Mouse (Mus musculus): Measurements from ENCODE around the gene Rapgef2. TPM values are rescaled to one million over a fixed set of nuclear protein-coding genes. Genes with fewer than 3 reads are reported as not detected.

Gene Rapgef2
- total RNA-seq, 1 experiment from 2014 or later, result 27.2 TPM

DNA sequence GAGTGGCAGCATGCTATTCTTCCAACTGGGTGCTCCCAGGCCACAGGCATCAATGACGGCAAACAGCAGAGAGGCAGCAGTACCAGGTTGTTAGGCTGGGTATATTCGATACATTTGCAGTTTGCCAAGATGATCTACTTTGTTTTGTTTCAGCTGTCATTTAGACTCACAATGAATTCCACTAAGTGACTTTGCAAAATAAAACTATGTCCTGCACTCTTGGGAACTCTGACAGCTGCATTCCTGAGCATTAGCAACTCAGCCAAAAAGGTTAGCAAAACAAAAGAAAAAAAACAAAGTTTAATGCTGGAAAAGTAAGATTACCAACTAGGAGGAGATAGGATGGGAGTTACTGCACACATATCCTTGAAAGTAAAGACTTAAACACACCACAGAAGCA lies 3.3 kb downstream of the Rapgef2 start:
- DNase-seq, result no peak

DNA sequence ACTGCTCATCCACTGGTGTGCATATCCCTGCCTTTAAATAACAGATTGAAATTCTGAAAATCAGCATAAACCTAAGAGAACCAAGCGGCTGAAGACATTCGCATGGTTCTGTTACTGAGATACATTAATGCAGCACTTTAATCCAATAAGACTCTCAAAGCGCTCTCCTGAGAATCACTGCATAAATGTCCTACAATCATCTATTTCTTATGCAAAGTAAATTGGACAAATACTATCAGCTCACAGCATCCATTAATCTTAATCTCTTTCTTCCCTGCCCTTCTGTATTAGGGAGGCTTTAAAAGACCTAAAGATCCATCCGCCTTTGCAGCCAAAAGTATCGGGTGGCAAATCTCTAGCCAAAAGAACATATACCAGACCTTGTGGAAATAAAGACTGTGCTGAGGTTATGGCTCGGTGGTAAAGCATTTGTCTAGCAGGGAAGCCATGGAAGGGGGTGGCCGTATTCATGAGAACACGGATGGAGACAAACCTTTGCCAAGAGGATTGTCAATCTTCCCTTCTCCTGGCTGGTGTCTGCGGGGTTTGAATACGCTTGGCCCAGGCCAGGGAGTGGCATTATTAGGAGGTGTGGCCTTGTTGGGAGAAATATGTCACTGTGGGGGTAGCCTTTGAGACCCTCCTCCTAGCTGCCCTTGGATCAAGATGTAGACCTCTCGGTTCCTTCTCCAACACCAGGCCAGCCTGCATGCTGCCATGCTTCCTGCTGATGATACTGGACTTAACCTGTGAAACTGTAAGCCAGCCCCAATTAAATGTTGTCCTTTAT lies 10.3 kb downstream of the Rapgef2 start:
- no peak for DNase-seq

DNA sequence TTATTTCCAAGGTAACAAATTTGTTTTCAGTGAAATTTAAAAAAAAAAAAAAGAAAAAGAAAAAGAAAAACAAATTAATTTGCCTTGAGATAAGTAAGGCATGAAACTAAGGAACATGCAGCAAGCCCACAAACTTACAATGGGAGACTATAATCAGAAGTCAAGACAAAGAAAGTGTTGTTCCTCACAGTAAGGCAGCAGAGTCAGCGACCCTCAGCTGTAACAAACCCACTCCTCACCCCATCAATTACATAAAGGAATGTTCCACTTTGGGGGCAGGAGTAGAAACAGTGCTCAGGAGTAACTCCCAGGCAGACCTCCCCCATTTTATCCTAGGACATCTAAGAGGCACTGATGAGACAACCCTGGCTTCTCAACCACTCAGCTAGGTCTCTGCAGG lies 13.0 kb downstream of the Rapgef2 start:
- no peak for DNase-seq

DNA sequence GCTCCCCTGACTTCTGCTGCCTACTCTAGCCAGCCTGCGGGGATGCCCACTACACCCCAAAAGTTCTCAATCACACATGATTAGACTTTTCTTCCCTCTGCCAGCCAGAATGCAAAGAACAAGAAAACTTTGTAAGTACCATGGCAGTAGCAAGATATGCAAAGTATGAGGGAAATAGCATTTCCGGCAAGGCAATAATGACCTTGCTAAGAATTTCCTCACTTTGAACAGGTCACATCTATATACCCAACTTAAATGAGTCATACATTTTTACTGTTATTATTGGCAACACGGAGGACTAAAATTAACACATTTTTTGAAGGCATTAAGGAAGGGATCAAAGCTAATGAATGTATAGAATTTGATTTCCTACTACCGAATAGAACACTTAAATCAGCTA lies 13.4 kb downstream of the Rapgef2 start:
- DNase-seq, result no peak

DNA sequence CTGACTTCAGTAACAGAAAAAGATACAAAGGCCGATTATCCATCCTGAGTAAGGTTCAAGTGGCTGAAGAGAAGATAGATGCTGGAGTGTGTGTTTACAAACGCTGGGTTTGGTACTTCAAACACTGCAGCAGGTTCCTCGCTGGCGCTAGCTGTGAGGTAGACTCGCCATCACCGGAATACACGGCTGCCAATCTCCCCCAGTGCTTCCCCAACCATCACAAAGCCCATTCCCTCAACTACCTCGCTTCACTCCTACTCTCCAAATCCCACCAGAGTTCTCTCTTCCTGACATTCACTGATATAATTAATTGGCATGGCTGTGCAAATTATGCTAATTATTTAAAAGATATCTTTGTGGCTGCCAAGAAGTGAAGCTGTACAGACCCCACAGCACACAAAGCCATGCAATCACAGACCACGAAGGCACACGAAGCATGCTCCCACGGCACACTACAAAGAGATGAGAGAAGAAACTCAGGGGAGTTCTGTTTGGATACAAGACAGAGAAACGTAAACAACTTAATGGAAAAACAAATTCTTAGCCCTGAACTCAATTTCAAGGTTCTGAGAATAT lies 15.2 kb downstream of the Rapgef2 start:
- no peak for DNase-seq

DNA sequence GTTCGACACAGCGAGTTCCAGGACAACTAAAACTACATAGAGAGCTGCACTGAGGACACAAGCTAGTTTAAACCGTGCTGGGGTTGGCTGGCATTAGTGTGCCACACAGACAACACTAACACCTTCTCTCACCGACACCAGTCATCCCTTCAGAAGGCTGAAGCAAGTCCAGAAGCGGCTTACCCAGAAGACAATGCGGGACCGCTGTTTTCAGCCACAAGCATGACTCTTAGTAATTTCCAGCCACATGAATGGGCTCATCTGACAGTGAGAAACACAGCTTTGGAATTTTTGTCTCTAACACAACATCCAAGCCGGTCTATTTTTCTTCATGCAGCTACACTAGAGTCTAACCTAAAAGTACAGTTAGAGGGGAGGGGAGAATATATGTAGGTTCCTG lies 16.4 kb downstream of the Rapgef2 start:
- DNase-seq, result no peak

DNA sequence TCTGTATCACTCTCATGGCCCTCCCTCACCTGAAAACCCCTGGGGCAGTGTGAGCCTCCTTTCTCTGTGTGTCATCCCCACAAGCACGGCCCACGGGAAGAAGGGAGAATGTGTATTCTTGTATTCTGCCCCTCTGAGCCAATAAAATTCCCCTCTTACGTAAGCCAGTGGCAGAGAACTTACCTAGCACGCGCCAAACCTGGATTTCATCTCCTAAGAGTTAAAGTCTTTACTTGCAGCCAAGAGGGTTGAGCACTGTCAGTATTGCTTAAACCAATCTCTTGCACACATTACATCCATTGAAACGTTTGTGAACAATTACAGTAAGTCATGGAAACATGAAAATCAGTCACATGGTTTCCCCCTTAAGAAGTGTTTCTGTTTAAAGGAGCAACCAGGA lies 19.3 kb downstream of the Rapgef2 start:
- no peak for DNase-seq

DNA sequence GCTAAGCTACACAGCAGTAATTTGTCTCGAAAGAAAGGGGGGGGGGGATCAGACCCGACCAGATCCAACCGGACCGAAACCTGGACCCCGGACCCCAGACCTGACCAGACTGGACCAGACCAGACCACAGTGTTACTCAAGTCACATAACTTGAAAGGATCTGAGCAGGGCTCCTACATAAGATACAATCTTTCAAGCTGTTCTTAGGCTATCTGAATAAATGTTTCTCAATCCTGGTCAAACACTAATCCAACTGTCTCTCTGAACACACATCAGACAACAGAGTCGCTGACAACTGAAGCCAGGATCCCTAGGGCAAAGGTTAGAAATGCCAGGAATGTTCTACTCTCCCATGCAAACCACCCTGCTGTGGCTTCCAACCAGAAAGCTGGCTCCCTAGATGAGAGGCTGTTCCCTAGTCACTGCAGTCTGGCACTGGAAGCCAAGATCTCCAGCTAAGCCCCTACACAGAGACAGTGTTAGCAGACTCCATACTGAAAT lies 24.5 kb downstream of the Rapgef2 start:
- DNase-seq, result peak; percentile 44

DNA sequence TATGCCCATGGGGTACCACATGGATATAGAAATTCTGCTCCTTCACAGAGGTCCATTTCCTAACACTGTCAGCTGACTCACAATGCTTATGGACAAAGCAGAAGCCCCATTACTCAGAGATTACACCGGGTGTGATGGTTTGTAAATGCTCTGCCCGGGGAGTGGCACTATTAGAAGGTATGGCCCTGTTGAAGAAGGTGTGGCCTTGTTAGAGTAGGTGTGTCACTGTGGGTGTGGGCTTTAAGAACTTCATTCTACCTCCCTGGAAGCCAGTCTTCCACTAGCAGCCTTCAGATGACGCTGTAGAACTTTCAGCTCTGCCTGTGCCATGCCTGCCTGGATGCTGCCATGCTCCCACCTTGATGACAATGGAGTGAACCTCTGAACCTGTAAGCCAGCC lies 32.3 kb downstream of the Rapgef2 start:
- DNase-seq, result no peak

DNA sequence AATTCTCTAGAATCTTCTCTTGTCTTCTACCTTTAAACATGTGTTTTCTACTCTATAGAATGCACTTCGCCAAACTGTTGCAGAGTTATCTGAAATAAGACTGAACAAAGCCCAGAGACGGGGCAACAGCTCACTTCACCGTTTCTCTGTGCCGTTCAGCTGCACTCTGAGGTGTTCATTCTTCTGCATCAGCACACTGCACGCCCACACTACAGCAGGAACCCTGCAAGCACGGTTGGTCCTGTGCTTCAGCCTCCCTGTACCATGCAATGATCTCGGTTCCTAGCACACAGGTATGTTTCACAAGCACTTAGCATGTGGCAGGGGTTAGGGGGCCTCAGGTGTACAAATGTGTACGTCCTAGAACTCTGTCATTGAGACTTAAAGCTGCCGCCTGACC lies 32.9 kb downstream of the Rapgef2 start:
- no peak for DNase-seq

DNA sequence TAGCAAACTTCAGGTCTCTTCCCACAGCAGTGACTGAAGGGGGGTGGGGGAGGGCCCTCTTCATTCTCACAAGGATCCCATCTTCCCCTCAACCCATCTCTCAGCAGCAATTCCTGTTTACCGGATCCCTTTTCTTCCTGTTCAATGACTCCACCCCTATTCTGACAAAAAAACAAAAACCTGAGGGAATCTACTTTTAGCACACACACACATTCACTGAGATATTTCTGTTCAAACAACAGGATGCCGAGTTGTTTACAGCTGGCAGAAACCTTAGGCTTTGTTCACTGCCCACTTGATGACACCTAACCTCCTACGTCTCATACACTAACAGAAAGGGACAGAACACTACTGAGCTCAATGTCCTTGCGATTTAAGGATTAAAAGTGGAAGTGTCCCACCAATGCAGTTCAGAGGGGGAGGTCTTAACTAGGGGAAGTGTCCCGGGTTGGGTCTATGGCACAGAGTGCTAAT lies 33.4 kb downstream of the Rapgef2 start:
- no peak for DNase-seq

DNA sequence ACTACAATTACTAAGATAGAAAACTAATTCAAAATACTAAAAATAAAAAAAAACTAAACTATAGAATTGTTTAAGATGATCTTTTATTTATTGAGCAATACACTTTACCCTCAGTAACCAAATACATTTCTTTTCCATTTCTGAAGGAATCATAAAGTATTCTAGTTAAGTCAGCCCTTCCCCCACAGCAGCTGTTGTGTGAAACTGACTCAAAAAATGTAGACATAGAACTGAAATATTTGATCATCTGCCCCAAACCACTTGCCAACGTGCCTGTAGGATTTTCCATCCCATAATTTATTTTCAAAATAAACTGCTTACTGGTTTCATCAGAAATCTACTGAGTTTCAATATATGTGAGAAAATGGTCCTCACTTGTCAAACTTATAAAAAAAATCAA lies 36.4 kb downstream of the Rapgef2 start:
- DNase-seq, result no peak

DNA sequence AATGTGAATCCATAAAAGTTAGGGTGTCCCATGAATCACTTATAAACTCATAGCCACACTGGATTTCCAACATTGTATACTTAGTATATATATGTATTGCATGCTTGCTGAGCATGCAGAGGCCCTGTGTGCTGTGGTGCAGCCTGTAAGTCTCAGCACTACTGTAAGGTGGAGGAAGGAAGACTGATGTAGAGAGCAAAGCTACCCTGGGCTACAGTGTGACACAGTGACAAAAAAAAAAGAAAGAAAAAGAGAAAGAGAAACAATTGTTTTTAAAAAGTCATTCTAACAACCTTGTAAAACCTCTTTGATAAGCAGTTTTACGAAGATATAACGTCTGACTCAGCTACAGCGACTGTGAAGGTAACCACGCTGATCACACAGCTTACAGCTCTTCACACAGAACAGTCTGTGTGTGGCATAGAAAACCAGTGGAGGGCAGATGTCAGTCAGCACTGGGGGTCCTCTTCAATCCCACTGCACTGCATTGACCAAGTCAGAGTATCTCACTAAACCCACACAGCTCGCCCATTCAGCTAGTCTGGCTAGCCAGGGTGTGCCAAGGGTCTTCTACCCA lies 37.6 kb downstream of the Rapgef2 start:
- no peak for DNase-seq

DNA sequence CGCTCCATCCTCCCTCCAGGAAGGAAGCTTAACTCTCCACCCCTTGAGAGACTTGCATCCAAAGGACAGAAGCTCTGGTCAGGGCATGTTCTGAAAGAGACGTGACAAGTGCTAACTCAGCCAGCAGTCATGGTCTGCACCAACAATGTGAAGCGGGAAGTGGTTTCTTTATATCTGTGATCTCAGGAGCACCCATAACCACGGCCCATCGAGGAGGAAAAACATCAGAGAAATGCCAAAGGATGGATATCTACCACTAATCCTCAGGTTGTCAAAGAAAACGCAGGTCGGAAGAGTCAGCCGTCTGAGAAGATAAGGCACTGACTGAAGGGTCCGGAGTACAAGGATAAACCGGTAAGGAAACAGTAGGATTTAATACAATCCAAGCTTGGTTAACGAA lies 38.1 kb downstream of the Rapgef2 start:
- no peak for DNase-seq

DNA sequence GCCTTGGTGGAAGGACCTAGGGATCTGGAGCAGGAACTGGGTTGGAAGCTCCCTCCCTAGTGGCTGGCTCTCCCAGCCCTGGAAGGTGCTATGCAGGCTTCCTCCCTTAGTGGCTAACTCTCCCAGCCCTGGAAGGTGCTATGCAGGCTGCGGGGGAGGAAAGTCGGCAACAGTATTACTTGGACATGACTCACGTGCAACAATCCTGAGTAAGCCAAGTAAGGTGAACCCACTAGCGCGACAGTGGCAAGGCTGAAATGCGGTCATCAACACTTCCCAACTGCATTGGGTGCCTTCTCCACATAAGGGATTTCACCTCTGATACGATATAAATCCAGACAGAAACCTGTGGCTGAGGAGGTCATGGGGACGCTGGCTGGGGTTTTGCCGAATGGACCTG lies 42.0 kb downstream of the Rapgef2 start:
- DNase-seq, result peak; percentile 44

DNA sequence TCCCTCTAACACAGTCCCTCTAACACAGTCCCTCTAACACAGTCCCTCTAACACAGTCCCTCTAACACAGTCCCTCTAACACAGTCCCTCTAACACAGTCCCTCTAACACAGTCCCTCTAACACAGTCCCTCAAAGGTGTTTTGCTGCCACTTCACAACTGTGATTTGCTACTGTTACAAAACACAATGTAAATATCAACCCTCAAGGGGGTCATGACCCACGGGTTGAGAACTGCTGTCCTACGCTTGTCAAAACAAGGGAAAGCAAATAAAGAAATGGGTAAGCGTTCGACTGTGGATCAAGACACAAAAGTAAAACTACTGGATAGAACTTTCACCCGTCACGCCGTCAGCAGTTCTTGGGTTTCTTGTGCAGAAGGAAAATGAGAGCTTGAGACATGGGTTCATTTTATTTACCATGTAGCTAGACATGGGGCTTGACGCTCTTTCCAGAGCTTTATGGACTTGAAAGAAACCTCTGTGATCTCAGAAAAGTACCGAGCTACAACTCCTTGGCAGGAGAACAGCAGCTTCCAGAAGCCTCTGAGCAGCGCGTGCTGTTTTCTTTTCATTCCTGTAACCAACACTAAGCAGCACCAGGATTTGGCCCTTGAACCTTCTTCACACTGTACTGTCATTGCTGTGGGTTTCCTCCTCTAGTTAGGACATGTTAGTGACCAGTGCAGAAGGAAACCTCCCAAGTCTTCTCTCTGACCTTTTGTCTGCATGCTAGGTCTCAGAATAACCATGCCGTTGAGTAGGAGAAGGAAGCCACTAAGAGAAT lies 43.2 kb downstream of the Rapgef2 start:
- no peak for DNase-seq

DNA sequence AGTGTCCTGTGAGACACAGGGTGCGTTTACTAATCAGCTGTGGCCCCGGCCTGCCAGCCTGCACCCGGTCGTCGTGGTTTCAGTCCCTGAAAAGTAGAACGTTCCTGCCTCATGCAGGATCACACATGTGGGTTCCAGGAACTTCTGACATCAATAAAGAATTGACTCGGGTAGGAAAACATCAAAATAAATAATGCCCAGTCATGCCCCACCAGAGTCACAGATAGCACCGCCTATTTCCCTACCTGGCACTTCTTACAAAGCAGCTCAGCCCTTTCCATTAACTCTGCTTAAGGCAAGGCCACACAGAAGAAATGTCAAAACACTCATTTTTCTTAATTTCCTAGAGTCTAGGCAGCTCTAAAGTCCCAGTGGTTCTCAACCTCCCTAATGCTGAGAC lies 44.0 kb downstream of the Rapgef2 start:
- no peak for DNase-seq

DNA sequence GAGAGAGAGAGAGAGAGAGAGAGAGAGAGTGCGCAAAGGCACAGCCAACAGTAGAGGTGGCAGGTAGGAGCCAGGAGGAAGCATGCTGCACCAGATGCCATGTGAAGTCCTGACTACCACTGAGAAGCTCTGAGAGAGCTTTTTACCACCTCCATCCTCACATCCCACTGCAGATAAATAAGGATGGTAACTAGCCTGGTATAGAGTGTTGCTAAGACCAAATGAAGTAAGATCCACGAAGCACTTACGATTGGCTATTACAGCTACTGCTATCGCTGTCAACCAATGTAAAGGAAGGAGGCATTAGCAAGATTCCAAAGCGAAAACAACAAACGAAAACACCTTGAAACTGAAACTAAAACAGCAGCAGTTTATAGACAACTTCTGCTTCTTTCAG lies 47.3 kb downstream of the Rapgef2 start:
- no peak for DNase-seq

DNA sequence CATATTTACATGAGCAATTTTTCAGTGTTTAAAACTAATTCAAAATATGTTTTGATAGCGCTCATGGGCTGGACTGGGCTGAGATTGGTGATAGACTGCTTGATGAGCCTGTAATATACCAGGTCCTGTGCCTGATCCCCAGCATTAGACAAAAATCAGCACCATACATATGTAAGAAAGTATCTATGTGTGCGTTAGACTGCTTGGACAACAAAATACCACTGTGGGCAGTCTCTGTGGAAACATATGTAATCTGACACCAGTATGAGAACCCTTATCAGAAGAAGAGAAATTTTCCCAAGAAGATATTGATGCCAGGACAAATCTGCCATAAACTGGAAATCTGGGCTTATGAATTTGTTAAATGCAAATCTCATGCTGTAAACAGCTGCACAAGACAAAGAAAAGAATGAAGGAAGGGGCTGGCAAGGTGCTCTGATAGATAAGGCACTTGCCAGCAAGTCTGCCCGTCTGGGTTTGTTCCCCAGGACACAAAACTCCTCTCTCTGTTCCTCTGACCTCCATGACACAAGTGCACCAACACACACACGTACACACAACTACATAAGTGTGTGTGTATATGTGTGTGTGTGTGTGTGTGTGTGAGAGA lies 47.8 kb downstream of the Rapgef2 start:
- DNase-seq, result no peak

DNA sequence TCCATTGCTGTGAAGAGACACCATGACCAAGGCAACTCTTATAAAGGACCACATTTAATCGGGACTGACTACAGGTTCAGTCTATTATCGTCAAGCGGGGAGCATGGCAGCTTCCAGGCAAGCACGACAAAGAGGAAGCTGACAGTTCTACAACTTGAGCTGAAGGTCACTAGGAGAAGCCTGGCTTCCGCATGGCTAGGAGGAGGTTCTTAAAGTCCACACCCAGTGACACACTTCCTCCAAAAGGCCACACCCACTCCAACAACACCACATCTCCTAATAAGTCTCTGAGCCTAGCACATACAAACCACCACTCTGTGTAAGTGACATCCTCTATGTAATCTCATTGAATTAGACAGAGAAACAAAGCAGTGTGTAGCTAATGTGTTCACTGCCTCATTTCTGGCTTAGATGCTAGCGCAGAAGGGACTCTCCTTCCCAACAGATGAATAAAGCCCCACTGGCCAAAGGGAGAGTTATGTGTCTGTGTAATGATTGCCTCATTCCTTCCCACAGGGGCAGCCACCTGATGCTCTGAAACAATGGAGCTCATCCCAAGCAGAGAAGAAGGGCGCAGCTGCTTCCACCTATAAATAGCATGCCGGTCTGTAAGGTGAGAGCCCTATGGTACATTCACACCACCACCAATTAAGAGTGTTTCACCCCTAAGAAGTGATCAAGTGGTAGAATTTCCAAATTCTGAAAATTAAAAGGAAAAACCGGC lies 48.5 kb downstream of the Rapgef2 start:
- DNase-seq, result peak; percentile 30

DNA sequence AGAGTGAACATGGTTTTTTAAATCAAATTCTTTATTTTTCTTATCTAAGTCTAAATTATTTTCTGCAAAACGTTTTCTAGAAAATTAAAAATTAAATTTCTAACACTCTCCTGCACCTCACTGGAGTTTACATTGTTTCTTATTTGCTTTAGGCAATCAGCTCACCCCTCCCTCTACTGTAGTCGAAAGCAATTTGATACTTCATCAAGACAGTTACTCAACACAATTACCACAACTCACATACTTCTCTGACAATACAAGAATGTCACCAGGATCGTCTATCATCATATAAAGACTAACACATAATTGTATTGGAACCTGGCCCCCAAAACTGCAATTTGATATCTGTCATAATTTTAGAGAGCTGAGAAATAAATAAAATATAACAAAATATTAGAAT lies 51.8 kb downstream of the Rapgef2 start:
- DNase-seq, result no peak
